Mouse (Mus musculus): ENCODE measurements at regions not wholly inside any gene's neighbourhood (a gene's known extent, or its start where the extent isn't known, plus 50 kb on each side); places are given as distances from the start of the nearest gene placed in this dataset.
"Not testable (repeated sequence)": the region's sequence is repeated elsewhere in the genome, so short reads cannot be mapped to it uniquely, and the experiment has no call there.

- H3K27me3 ChIP-seq (ENCODE audit: low read depth, poor library complexity, severe bottlenecking): no peaks in the 10 kb centered on the region
- H3K4me1 ChIP-seq: no peaks in the 10 kb centered on the region
- no peaks in the 10 kb centered on the region for H3K36me3 ChIP-seq
- H3K27ac ChIP-seq: no peak overlapping the region
- H3K9me3 ChIP-seq (replicated peaks): no peaks in the 10 kb centered on the region
- DNase-seq (ENCODE audit: low spot score): no peak
- no peak overlapping the region for H3K4me3 ChIP-seq
Measured at GRCm38 (mm10) chr3:155866286-155866685, 695.3 kb upstream of the Negr1 start.

- no peaks in the 10 kb centered on the region for H3K4me1 ChIP-seq
- H3K4me3 ChIP-seq: no peak overlapping the region
- H3K9me3 ChIP-seq (replicated peaks): no peaks in the 10 kb centered on the region
- no peak for DNase-seq (ENCODE audit: low spot score)
- WGBS: 90% methylated on average over 3 of the region's 3 CpGs
- H3K27me3 ChIP-seq (ENCODE audit: low read depth, poor library complexity, severe bottlenecking): no peaks in the 10 kb centered on the region
- H3K36me3 ChIP-seq: no peaks in the 10 kb centered on the region
- no peak overlapping the region for H3K27ac ChIP-seq
Measured at GRCm38 (mm10) chr3:155875696-155876095, 685.9 kb upstream of the Negr1 start.

GRCm38 (mm10) chr3:155878401-155878800 is 683.2 kb upstream of the Negr1 start:
- no peaks in the 10 kb centered on the region for H3K27me3 ChIP-seq (ENCODE audit: low read depth, poor library complexity, severe bottlenecking)
- no peaks in the 10 kb centered on the region for H3K36me3 ChIP-seq
- WGBS: 87% methylated on average over 2 of the region's 2 CpGs
- no peaks in the 10 kb centered on the region for H3K4me1 ChIP-seq
- H3K4me3 ChIP-seq: no peak overlapping the region
- no peaks in the 10 kb centered on the region for H3K9me3 ChIP-seq (replicated peaks)
- H3K27ac ChIP-seq: no peak overlapping the region
- DNase-seq (ENCODE audit: low spot score): no peak

- Histone ChIP-seq H3K4me3 (no peak overlapping the region), H3K4me1 (no peaks in the 10 kb centered on the region), H3K27ac (no peak overlapping the region), H3K27me3 (ENCODE audit: low read depth, poor library complexity, severe bottlenecking) (no peaks in the 10 kb centered on the region), H3K36me3 (no peaks in the 10 kb centered on the region), H3K9me3 (replicated peaks) (no peaks in the 10 kb centered on the region)
- 60% methylated on average over 4 of the region's 4 CpGs for WGBS
- no peak for DNase-seq (ENCODE audit: low spot score)
Measured at GRCm38 (mm10) chr3:155880722-155881121, 680.9 kb upstream of the Negr1 start.

GRCm38 (mm10) chr3:155915981-155916380 is 645.6 kb upstream of the Negr1 start:
- 90% methylated on average over 6 of the region's 6 CpGs for WGBS
- no peaks in the 10 kb centered on the region for H3K27me3 ChIP-seq (ENCODE audit: low read depth, poor library complexity, severe bottlenecking)

GRCm38 (mm10) chr3:155942896-155943295 is 618.7 kb upstream of the Negr1 start:
- H3K4me1 ChIP-seq: no peaks in the 10 kb centered on the region
- no peaks in the 10 kb centered on the region for H3K9me3 ChIP-seq (replicated peaks)
- WGBS: 90% methylated on average over 2 of the region's 2 CpGs
- H3K27me3 ChIP-seq (ENCODE audit: low read depth, poor library complexity, severe bottlenecking): no peaks in the 10 kb centered on the region
- H3K4me3 ChIP-seq: no peak overlapping the region
- no peak for DNase-seq (ENCODE audit: low spot score)
- no peaks in the 10 kb centered on the region for H3K36me3 ChIP-seq
- H3K27ac ChIP-seq: no peak overlapping the region

More at GRCm38 (mm10) chr3:155915981-155916380, 645.6 kb upstream of the Negr1 start:
- no peak for DNase-seq (ENCODE audit: low spot score)
- Histone ChIP-seq H3K36me3 (no peaks in the 10 kb centered on the region), H3K9me3 (replicated peaks) (no peaks in the 10 kb centered on the region), H3K4me3 (no peak overlapping the region), H3K4me1 (no peaks in the 10 kb centered on the region), H3K27ac (no peak overlapping the region)

GRCm38 (mm10) chr3:155944042-155944735 is 617.4 kb upstream of the Negr1 start:
- 74% methylated on average over 2 of the region's 2 CpGs for WGBS

GRCm38 (mm10) chr3:155945188-155945587 is 616.4 kb upstream of the Negr1 start:
- H3K4me1 ChIP-seq: no peaks in the 10 kb centered on the region
- H3K27me3 ChIP-seq (ENCODE audit: low read depth, poor library complexity, severe bottlenecking): no peaks in the 10 kb centered on the region
- 95% methylated on average over 2 of the region's 2 CpGs for WGBS

More at GRCm38 (mm10) chr3:155944042-155944735, 617.4 kb upstream of the Negr1 start:
- no peak for DNase-seq (ENCODE audit: low spot score)
- Histone ChIP-seq H3K36me3 (no peaks in the 10 kb centered on the region), H3K27ac (no peak overlapping the region), H3K4me1 (no peaks in the 10 kb centered on the region), H3K9me3 (replicated peaks) (no peaks in the 10 kb centered on the region), H3K27me3 (ENCODE audit: low read depth, poor library complexity, severe bottlenecking) (no peaks in the 10 kb centered on the region), H3K4me3 (no peak overlapping the region)

GRCm38 (mm10) chr3:155962496-155962895 is 599.1 kb upstream of the Negr1 start:
- H3K27ac ChIP-seq; H3K36me3 ChIP-seq; H3K9me3 ChIP-seq (replicated peaks); DNase-seq (ENCODE audit: low spot score); H3K4me3 ChIP-seq; H3K27me3 ChIP-seq (ENCODE audit: low read depth, poor library complexity, severe bottlenecking); H3K4me1 ChIP-seq: not testable (repeated sequence)
- 65% methylated on average over 2 of the region's 2 CpGs for WGBS

More at GRCm38 (mm10) chr3:155945188-155945587, 616.4 kb upstream of the Negr1 start:
- Histone ChIP-seq H3K4me3 (no peak overlapping the region), H3K27ac (no peak overlapping the region), H3K36me3 (no peaks in the 10 kb centered on the region), H3K9me3 (replicated peaks) (no peaks in the 10 kb centered on the region)
- DNase-seq (ENCODE audit: low spot score): no peak

GRCm38 (mm10) chr3:155979636-155980035 is 582.0 kb upstream of the Negr1 start:
- no peak overlapping the region for H3K27ac ChIP-seq

GRCm38 (mm10) chr3:155994044-155994443 is 567.5 kb upstream of the Negr1 start:
- DNase-seq (ENCODE audit: low spot score): no peak
- WGBS: 62% methylated on average over 2 of the region's 2 CpGs

More at GRCm38 (mm10) chr3:155979636-155980035, 582.0 kb upstream of the Negr1 start:
- DNase-seq (ENCODE audit: low spot score): no peak
- no peaks in the 10 kb centered on the region for H3K36me3 ChIP-seq
- no peaks in the 10 kb centered on the region for H3K9me3 ChIP-seq (replicated peaks)
- H3K4me3 ChIP-seq: no peak overlapping the region
- 81% methylated on average over 2 of the region's 2 CpGs for WGBS
- no peaks in the 10 kb centered on the region for H3K27me3 ChIP-seq (ENCODE audit: low read depth, poor library complexity, severe bottlenecking)
- no peaks in the 10 kb centered on the region for H3K4me1 ChIP-seq

GRCm38 (mm10) chr3:156017676-156018230 is 543.8 kb upstream of the Negr1 start:
- Histone ChIP-seq H3K36me3 (no peaks in the 10 kb centered on the region), H3K4me1 (no peaks in the 10 kb centered on the region), H3K4me3 (no peak overlapping the region), H3K27me3 (ENCODE audit: low read depth, poor library complexity, severe bottlenecking) (no peaks in the 10 kb centered on the region), H3K9me3 (replicated peaks) (no peaks in the 10 kb centered on the region), H3K27ac (no peak overlapping the region)
- 75% methylated on average over 7 of the region's 7 CpGs for WGBS
- no peak for DNase-seq (ENCODE audit: low spot score)

More at GRCm38 (mm10) chr3:155994044-155994443, 567.5 kb upstream of the Negr1 start:
- no peaks in the 10 kb centered on the region for H3K9me3 ChIP-seq (replicated peaks)
- H3K36me3 ChIP-seq: no peaks in the 10 kb centered on the region
- H3K4me1 ChIP-seq: no peaks in the 10 kb centered on the region
- H3K27me3 ChIP-seq (ENCODE audit: low read depth, poor library complexity, severe bottlenecking): no peaks in the 10 kb centered on the region
- no peak overlapping the region for H3K4me3 ChIP-seq
- H3K27ac ChIP-seq: no peak overlapping the region

GRCm38 (mm10) chr3:156028602-156029188 is 532.9 kb upstream of the Negr1 start:
- H3K36me3 ChIP-seq: no peaks in the 10 kb centered on the region
- DNase-seq (ENCODE audit: low spot score): no peak

More at GRCm38 (mm10) chr3:156028602-156029188, 532.9 kb upstream of the Negr1 start:
- H3K9me3 ChIP-seq (replicated peaks): no peaks in the 10 kb centered on the region
- H3K27ac ChIP-seq: no peak overlapping the region
- no peaks in the 10 kb centered on the region for H3K4me1 ChIP-seq
- H3K27me3 ChIP-seq (ENCODE audit: low read depth, poor library complexity, severe bottlenecking): no peaks in the 10 kb centered on the region
- WGBS: 88% methylated on average over 5 of the region's 5 CpGs
- H3K4me3 ChIP-seq: no peak overlapping the region

Measured in limb, embryonic 10.5 days (tissue).